Comparison of ENCODE assay signal across 19 mouse cellular contexts in the genomic region with DNA sequence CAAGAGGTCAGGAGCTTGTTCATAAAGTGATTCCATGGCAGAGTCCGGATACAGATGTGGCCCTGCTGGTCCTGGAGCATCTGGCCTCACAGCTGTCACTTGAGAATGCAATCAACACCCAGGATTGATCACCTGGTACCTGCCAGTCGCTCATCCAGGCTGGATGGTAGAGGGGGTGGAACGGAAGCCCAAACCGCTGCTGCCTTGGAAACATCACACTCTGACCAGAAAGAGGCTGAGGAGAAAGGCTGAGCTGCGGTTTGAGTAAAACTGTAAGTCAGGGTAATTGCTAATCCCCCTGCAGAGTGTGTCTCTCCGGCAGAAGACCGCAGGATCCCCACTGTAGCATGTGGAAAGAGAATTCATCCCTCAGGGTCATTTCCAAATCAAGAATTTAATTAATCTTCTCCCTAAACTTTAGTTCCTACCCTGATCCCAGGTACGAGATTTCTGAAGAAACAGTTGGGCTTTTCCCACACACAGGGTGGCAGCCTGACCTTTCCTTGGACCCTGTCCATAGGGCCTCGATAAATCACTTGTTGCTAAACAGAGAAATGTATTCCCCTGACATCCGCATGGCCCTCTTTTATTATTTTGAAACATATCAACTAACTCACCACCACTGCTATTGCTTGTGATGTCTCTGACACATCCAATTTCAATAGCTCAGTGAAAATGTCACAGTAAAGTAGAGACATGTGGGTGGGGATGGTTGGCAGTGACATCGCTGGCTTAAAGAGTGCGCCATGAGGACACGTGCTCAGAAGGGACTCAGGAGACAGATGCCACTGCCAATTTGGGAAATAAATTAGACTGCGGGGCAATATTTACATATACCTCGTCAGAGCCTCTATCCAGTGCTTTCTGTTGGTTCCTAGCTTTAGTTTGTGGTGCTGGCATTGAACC.
DNase-seq lines count a peak whose midpoint lies in the region; ATAC-seq and TF ChIP-seq lines count a peak whose summit lies in the region.
"Had no signal": no experiment of that assay in that cellular context is flagged by ENCODE, and none has a peak within 500 bp of the region (broad histone marks: within the 10 kb centered on the region; RNA-seq: fewer than 3 reads in every experiment).

No protein-coding gene starts in this region.

- H3K27ac ChIP-seq in hindbrain, embryonic 11.5 days (ENCODE audit: low read depth, low read length), result no peak overlapping the region
- H3K27ac ChIP-seq in hindbrain, postnatal 0 days, result no peak overlapping the region
- no peak overlapping the region for H3K27ac ChIP-seq in liver, embryonic 11.5 days (ENCODE audit: low read depth, low read length)
- H3K27ac ChIP-seq: embryonic facial prominence, embryonic 12.5 days; heart, embryonic 10.5 days; hindbrain, embryonic 10.5 days; liver, embryonic 15.5 days; macrophage; midbrain, embryonic 12.5 days; neural tube, embryonic 12.5 days had no signal

- H3K27me3 ChIP-seq in hindbrain, embryonic 11.5 days (ENCODE audit: control insufficient read depth, insufficient read depth, low read length), result no peaks in the 10 kb centered on the region
- no peaks in the 10 kb centered on the region for H3K27me3 ChIP-seq in hindbrain, postnatal 0 days (ENCODE audit: insufficient read depth, low read length)
- no peaks in the 10 kb centered on the region for H3K27me3 ChIP-seq in liver, embryonic 11.5 days (replicated peaks; ENCODE audit: control insufficient read depth, insufficient read depth, low read length)
- H3K27me3 ChIP-seq: CH12.LX; embryonic facial prominence, embryonic 12.5 days; liver, embryonic 15.5 days; midbrain, embryonic 12.5 days; neural tube, embryonic 12.5 days had no signal

- no peak overlapping the region for H3K4me2 ChIP-seq in hindbrain, embryonic 11.5 days (replicated peaks; ENCODE audit: low read depth, low read length)
- H3K4me2 ChIP-seq in hindbrain, postnatal 0 days (ENCODE audit: low read depth, low read length), result no peak overlapping the region
- no peak overlapping the region for H3K4me2 ChIP-seq in liver, embryonic 11.5 days
- H3K4me2 ChIP-seq: embryonic facial prominence, embryonic 12.5 days; liver, embryonic 15.5 days; midbrain, embryonic 12.5 days; neural tube, embryonic 12.5 days had no signal

- 71% methylated on average over 15 of the region's 15 CpGs for WGBS in hindbrain, embryonic 11.5 days
- 64% methylated on average over 15 of the region's 15 CpGs for WGBS in hindbrain, postnatal 0 days
- 67% methylated on average over 15 of the region's 15 CpGs for WGBS in liver, embryonic 11.5 days

- ATAC-seq in CD4-positive, CD25-positive, alpha-beta regulatory T cell, adult 4 months, result no peak
- ATAC-seq in hindbrain, embryonic 11.5 days (ENCODE audit: low FRiP score), result no peak
- no peak for ATAC-seq in hindbrain, postnatal 0 days
- no peak for ATAC-seq in liver, embryonic 11.5 days (replicated peaks; ENCODE audit: low FRiP score)
- ATAC-seq: forebrain, embryonic 14.5 days had no signal

- peak; percentile 35 for DNase-seq in CD4-positive, CD25-positive, alpha-beta regulatory T cell, adult 2 months (ENCODE audit: low read depth, low spot score)
- peak; percentile 9 for DNase-seq in hindbrain, embryonic 11.5 days (ENCODE audit: low spot score)
- no peak for DNase-seq in hindbrain, postnatal 0 days (ENCODE audit: low spot score)
- peak; percentile 33 for DNase-seq in fat pad, adult 2 months (ENCODE audit: extremely low read depth, low read depth, low spot score)
- peak; percentile 39 for DNase-seq in mesoderm, embryonic 11.5 days (ENCODE audit: low read depth, low spot score)
- no peak for DNase-seq in right cerebral cortex, postnatal 4 days
- no peak for DNase-seq in liver, embryonic 11.5 days (ENCODE audit: low spot score)
- DNase-seq: cerebellum, adult 9-10 months had no signal

- no peaks in the 10 kb centered on the region for H3K9me3 ChIP-seq in hindbrain, embryonic 11.5 days (ENCODE audit: control insufficient read depth, low read length)
- 0 out of 2 replicates have a peak, but pooled peaks cover 4% of the 10 kb centered on the region for H3K9me3 ChIP-seq in hindbrain, postnatal 0 days (ENCODE audit: low read length)
- H3K9me3 ChIP-seq in liver, embryonic 11.5 days (ENCODE audit: control insufficient read depth, low read length), result no peaks in the 10 kb centered on the region
- H3K9me3 ChIP-seq: heart, embryonic 10.5 days; hindbrain, embryonic 10.5 days; liver, embryonic 15.5 days; midbrain, embryonic 12.5 days; neural tube, embryonic 12.5 days had no signal

- H3K9ac ChIP-seq in hindbrain, embryonic 11.5 days (ENCODE audit: low read depth, low read length), result no peak overlapping the region
- H3K9ac ChIP-seq in hindbrain, postnatal 0 days (replicated peaks; ENCODE audit: low read length), result no peak overlapping the region
- H3K9ac ChIP-seq in liver, embryonic 11.5 days (ENCODE audit: low read depth, low read length), result no peak overlapping the region
- H3K9ac ChIP-seq: embryonic facial prominence, embryonic 12.5 days; liver, embryonic 15.5 days; midbrain, embryonic 12.5 days; neural tube, embryonic 12.5 days had no signal

- no peak for TF ChIP-seq CTCF in hindbrain, postnatal 0 days (IDR thresholded peaks at IDR 0.05; ENCODE audit: low read depth)

- H3K4me3 ChIP-seq in hindbrain, embryonic 11.5 days (ENCODE audit: low read depth, low read length), result no peak overlapping the region
- no peak overlapping the region for H3K4me3 ChIP-seq in hindbrain, postnatal 0 days (ENCODE audit: low read length)
- no peak overlapping the region for H3K4me3 ChIP-seq in liver, embryonic 11.5 days (ENCODE audit: low read depth, low read length)
- H3K4me3 ChIP-seq: embryonic facial prominence, embryonic 12.5 days; erythroblast, embryonic 14.5 days; heart, embryonic 10.5 days; hindbrain, embryonic 10.5 days; liver, embryonic 15.5 days; midbrain, embryonic 12.5 days; neural tube, embryonic 12.5 days had no signal

- H3K4me1 ChIP-seq in hindbrain, embryonic 11.5 days (replicated peaks; ENCODE audit: control insufficient read depth, insufficient read depth, low read length), result 0 out of 2 replicates have a peak, but pooled peaks cover 2% of the 10 kb centered on the region
- H3K4me1 ChIP-seq in hindbrain, postnatal 0 days (ENCODE audit: insufficient read depth, low read length), result no peaks in the 10 kb centered on the region
- H3K4me1 ChIP-seq in liver, embryonic 11.5 days (replicated peaks; ENCODE audit: control insufficient read depth, insufficient read depth, low read length), result peaks cover 6% of the 10 kb centered on the region; the same call in 1 of the 2 replicates
- H3K4me1 ChIP-seq: liver, embryonic 15.5 days; neural tube, embryonic 12.5 days had no signal

- H3K36me3 ChIP-seq in hindbrain, embryonic 11.5 days (ENCODE audit: control insufficient read depth, insufficient read depth, low read length), result no peaks in the 10 kb centered on the region
- H3K36me3 ChIP-seq in hindbrain, postnatal 0 days (ENCODE audit: insufficient read depth, low read length), result no peaks in the 10 kb centered on the region
- H3K36me3 ChIP-seq in liver, embryonic 11.5 days (ENCODE audit: control insufficient read depth, insufficient read depth, low read length), result no peaks in the 10 kb centered on the region
- H3K36me3 ChIP-seq: embryonic facial prominence, embryonic 12.5 days; heart, embryonic 10.5 days; hindbrain, embryonic 10.5 days; liver, embryonic 15.5 days; midbrain, embryonic 12.5 days; neural tube, embryonic 12.5 days had no signal

Comparison
In these comparisons a context has a peak if more than half of its experiments do, and no peak if none do; other contexts are left out.
1. DNase-seq: peak in CD4-positive, CD25-positive, alpha-beta regulatory T cell, adult 2 months (single experiment), hindbrain, embryonic 11.5 days (single experiment), fat pad, adult 2 months (single experiment) and mesoderm, embryonic 11.5 days (single experiment); none in hindbrain, postnatal 0 days (single experiment), right cerebral cortex, postnatal 4 days (single experiment) and liver, embryonic 11.5 days (single experiment).